Mouse (Mus musculus): ENCODE measurements around the gene Fkbp4.

DNA sequence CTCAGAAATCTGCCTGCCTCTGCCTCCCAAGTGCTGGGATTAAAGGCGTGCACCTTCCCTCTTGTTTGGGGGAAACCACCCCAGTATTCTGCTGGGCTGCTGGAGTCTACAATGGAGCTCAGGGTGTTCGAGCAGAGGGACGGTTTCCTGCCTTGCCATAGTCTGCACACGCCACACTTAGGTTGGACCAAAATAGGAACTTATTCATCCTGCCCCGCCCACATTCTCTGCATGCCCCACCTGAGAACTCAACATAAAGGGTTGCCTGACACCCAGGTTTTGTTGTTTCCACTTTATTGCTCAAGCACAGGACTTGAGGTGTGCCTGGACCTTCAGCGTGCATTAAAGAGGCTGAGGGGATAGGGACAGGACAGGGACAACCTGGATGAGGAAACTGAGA, 8.7 kb downstream of the Fkbp4 start:
- TF ChIP-seq POLR2A (IDR thresholded peaks at IDR 0.05; ENCODE audit: low read depth, low read length) (no peak), CTCF (IDR thresholded peaks at IDR 0.05; ENCODE audit: borderline replicate concordance, insufficient read depth, low read length) (no peak)
